Mouse (Mus musculus): ENCODE results near the gene Capn7.

DNA sequence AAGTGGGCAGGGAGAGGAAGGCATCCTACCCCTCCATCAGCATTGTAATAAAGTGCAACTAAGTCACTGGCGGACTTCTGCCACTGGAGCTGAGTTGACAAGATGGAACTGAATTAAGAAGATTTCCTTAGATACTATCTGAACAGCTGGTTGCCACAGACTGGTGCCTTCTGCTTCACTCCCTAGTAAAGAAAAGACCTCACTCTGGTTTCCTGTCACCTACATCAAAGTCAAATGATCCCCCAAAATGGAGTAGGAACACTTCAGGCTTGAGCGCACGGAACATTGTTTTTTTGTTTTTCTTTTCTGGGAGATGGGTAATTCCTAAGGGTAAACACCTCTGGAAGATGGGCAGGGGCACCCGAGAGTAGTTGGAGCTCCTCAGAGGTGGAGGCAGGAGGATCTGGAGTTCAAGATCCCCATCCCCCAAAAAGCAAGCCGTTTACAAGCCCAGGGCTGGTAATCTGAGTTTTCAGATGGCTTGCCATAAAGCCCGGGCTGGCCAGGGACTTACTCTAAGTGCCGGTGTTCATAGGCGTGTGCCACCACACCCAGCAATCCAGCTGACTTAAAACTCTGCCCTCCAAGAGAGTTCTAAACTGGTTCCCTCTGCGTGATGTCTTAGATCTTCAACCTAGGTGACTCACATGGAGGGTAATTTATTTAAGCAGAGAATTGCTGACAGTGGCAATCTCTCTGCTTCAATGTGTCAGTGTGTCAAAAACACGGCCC, 78.0 kb downstream of the Capn7 start:
- TF ChIP-seq POLR2A (IDR thresholded peaks at IDR 0.05; ENCODE audit: insufficient read depth, low read length) (no peak), CTCF (IDR thresholded peaks at IDR 0.05; ENCODE audit: low read depth, low read length) (no peak), EP300 (IDR thresholded peaks at IDR 0.05; ENCODE audit: insufficient read depth, low read depth, low read length) (no peak)
